Mouse (Mus musculus): ENCODE results near the gene Vsnl1. TPM values are rescaled to one million over a fixed set of nuclear protein-coding genes. Genes with fewer than 3 reads are reported as not detected.

Vsnl1 gene
- total RNA-seq, 2 experiments from 2014 or later: 583 to 588 TPM

DNA sequence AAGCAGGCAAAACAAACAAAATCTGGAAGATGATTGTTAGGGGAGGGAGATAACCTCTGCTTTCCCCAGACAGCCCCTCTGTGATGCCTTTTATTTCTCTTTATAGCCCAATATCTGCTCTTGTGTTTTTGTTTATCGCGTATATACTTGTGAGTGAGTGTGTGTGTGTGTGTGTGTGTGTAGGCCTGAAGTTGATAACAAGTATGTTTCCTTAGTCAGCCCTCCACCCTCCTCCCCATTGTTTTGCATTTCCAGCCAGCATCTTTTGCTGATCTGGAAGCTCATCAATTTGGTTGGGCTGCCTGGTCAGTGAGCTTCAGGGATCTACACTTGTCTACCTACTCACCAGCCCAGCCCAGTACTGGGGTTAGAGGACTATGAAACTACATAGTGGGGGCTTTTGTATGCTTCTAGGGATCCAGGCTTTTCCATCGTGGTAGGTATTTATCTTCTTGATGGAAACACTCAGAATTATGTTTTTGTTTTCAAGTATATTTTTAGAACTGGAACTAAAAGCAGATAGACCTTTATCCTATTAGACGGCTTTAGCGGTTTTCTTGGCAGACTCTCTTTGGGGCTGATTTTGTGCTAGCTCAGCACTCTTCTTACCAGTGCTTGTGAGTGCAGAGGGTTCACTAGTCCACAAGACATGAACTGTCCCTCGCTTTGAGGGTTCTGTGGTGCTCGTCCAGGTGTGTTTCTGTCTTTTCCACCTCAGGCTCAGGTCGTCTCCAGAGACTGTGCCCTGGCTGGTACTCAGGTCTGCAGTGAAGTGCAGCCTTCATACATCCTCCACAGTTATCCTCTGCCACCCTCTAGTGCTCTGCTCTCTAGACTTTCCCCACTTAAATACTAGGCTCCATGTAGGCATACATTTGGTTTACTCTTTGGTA, 129.4 kb downstream of the Vsnl1 start:
- no peak for DNase-seq (ENCODE audit: low spot score in 2 of 2)
- intact Hi-C loops (cut with DNase I): no loop called here

GRCm38 (mm10) chr12:11300858-11301257, 135.6 kb downstream of the Vsnl1 start:
- DNase-seq (ENCODE audit: low spot score in 2 of 2): no peak
- intact Hi-C loops (cut with DNase I): no loop called here

- DNase-seq (ENCODE audit: low spot score in 2 of 2): no peak
- intact Hi-C loops (cut with DNase I): no loop called here
Measured at GRCm38 (mm10) chr12:11286382-11286781, 150.0 kb downstream of the Vsnl1 start.

DNA sequence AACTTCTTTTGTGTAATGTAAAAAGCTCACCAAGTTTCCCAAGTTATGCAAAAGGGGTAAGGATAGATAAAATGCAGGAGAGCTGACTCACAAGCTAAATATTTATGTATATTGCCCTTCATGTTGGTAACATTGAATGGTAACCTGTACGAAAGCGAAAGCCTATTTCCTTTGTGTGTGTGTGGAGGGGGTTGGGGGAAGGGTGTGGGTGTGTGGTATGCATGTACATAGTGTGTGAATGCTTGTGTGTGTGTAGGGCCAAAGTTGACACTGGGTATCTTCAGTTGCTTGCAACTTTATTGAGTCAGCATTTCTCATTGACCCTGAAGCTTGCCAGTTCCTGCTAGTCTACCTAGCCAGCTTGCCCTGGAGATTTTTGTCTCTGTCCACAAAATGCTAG, 154.8 kb downstream of the Vsnl1 start:
- no peak for DNase-seq (ENCODE audit: low spot score in 2 of 2)
- intact Hi-C loops (cut with DNase I): no loop called here

DNA sequence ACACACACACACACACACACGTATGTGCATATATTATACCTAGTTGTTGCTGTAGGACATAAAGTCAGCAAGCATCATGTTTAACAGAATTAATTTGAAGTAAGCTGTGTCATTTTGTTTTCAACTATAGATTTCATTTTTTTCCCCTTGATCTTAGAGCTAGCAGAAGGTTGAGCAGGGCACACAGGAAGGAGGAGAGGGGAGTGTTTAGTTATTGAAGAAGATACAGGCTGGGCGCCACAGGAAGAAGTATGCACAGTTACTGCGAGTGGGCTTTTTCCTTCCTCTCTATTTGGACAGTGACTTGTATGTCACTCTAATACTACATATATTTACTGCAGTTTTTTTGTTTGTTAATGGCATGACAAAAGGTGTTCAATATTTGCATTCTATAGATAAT, 156.5 kb downstream of the Vsnl1 start:
- DNase-seq (ENCODE audit: low spot score in 2 of 2): no peak
- intact Hi-C loops (cut with DNase I): no loop called here

DNA sequence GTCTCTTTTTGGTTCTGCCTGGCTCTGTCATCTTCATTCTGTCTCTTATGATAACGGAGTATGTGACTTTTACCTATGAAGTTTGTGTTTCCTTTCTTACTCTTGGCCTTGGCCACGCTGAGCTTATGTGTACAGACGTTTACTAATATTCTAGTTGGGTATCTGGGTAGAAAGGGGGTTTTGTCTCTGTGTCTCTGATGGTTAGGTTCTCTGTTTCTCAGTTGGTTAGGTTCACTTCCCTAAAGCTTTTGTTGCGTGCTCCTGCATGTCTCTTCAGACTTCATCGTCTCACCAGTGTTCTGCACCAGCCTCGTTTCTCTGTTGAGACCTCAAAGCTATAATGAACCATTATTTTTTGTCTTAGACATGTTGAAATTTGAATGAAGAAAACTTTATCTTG, 159.2 kb downstream of the Vsnl1 start:
- intact Hi-C loops (cut with DNase I): no loop called here
- no peak for DNase-seq (ENCODE audit: low spot score in 2 of 2)

DNA sequence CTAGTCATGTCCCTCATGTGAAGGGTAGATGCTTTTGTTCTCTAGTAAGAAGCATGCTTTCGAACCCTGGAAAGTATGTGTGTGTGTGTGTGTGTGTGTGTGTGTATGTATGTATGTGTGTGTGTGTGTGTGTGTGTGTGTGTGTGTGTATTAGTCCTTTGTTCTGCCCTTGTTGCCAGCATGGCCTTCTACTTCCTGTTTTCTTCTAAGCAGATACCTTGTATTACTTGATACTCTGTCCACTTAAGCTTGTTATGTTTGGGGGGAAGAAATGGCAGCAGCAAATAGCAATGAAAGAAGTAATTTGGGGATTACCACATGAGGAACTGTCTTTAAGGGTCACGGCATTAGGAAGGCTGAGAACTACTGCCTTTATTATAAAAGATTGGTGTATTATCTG, 159.8 kb downstream of the Vsnl1 start:
- no peak for DNase-seq (ENCODE audit: low spot score in 2 of 2)
- intact Hi-C loops (cut with DNase I): no loop called here

Small RNAs within 50 kb of the gene (microRNA-seq; reads per million reads assigned to microRNA genes)
- 0 to 0.67 reads per million in 2 experiments for gene Mir7675

Other genes starting within 250 kb of the Vsnl1 start
- gene Msgn1, start 227.6 kb downstream of the Vsnl1 start, total RNA-seq (2021): not detected
- gene Gen1, start 170.8 kb downstream of the Vsnl1 start, total RNA-seq (2021): 1 to 10 TPM; 1.3 to 3.7 TPM
- 10 to 100 TPM; 28.5 to 33.5 TPM for gene Smc6, start 170.7 kb downstream of the Vsnl1 start, total RNA-seq (2021)
- gene Rad51ap2, start 19.5 kb upstream of the Vsnl1 start, total RNA-seq (2021): 1 to 10 TPM; 1.9 to 2.8 TPM

Data from left cerebral cortex, postnatal 14 days (tissue).